Mouse (Mus musculus) lung, postnatal 10 days (tissue): ENCODE data around the gene Epsti1.

Experiments used
- DNase-seq: peaks from one replicate; pipeline ENCODE4 v3.0.0; 2021

Gene Epsti1

DNA sequence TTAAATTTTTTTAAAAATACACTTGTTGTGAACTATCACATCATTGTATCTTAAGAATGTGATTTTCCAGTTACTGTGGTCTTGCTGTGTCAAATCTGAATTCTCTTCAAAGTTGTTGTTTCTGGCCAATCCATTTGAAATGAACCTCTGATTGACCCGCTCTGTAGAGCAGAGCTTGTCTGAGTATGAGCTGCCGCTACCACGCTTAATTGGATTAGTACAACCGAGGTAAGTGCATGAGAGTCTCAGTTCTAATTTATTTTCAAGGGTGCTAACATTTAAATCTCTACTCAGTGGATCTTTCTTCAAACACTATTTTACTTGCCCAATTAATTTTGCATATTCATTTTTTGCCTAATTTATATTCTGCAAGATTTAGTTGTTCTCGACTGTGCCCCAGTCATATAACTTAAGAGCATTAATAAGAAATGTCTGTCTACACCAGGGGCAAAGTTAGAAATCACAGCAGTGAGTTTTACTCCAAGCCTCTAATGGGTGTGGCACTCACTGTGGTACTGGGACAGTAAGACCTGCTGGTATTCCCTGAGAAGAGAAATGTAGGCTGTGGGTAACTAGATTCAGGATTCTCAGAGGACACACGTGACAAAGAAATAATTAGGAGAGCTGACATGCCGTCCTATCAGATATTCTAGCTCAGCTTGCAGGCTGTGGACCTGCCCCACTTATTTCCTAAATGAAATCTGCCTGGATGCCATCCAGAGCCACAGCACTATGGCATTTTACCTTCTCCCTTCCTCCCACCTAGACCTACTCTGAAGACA is 111.7 kb downstream of the Epsti1 start:
- no peak for DNase-seq

DNA sequence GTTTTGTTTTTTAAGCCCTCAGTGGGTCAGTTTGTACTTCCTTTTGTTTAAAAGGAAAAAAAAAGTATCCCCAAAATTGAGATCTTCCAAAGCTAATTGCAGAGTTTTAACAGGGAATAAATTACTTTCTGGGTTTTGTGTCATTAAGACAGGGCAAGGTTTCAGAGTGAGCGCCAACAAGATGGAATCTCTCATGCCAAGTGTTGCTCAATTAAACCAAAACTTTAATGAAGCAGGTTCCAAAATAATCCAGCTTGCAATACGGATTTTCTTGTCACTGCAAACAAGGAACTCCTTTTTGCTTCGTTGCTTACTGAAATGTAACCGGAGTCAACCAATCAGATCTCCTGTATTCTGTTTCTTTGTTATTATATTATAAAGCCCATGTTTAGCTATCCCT is 112.4 kb downstream of the Epsti1 start:
- no peak for DNase-seq

DNA sequence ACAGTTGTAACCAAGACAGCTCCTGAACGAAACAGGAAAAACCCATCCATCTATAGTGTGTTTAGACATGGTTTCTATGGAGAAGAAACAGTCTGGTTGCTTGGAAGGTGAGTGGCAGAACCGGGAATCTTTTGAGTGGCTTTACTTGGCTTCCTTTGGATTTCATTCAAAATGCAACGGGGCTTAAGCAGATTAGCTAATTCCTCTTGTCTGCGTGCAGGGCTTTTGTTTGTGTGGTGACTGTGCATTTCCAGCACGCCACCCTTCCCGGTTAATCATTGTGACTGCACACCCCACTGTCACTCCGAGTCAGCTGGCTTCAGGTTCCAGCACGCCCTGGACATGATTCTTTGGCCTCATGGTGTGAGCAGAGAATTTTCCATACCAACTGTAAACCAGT is 115.9 kb downstream of the Epsti1 start:
- DNase-seq = no peak

DNA sequence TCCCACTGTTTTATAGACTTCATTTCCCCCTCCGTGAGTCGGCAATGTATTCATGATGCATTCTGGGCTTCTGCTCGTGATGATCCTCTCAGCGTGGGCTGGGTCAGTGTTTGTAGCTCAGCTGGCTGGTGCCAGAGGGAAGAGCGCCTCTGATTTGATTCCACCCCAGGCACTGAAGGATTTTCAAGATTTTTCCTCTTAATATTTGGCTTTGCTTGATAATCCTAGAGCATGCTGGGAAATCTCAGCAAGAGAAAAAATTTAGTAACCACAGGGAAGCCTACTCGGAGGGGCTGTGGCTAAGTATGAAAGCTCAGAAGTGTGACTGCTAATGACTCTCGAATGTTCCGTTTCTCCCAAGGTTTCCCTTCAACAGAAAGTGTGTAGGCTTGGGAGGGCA is 134.8 kb downstream of the Epsti1 start:
- DNase-seq = no peak

DNA sequence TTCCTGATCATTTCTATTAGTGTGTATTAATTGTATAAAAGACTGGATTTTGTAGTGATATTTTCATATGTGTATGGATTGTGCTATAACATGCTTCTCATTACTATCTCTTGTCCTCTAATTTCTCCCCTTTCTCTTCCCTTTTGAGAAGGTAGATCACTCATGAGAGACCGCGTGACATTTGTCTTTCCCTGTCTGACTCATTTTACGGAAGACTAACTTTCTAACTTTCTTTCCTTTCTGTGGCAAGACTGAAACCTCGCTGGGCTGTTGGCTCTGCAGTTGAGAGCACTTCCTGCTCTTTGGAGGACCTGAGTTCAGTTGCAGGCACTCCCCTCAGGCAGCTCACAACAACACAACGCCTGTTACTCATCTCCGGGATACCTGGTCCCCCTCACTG is 136.6 kb downstream of the Epsti1 start:
- DNase-seq = no peak

DNA sequence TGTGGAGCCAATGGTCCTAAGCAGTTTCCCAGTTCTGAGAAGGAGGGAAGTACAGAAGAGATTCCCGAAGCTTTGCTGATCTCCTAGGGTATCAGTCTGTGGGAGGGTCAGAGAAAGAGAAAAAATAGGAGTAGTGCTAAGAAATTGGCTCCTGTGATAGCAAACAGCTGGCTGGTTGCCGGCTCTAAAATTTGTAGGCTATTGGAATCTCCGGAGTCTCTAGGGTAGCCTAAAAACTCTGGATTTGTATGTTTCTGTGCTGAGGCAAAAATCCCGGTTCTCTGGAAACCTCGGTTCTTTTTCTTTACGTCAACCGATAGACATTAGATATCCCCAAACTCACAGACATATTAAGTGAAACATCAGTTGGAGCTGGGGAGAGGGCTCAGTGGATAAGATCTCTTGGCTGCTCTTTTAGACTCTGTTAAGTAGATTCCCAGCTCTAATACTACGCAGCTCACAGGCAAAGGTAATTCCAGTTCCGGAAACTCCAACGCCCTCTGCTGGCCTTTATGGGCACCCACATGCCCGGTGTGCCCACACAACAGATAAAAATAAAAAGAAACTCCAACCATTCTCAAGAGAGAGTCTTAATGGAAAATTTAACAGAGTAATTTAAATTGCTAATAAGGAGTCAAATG is 138.0 kb downstream of the Epsti1 start:
- no peak for DNase-seq

DNA sequence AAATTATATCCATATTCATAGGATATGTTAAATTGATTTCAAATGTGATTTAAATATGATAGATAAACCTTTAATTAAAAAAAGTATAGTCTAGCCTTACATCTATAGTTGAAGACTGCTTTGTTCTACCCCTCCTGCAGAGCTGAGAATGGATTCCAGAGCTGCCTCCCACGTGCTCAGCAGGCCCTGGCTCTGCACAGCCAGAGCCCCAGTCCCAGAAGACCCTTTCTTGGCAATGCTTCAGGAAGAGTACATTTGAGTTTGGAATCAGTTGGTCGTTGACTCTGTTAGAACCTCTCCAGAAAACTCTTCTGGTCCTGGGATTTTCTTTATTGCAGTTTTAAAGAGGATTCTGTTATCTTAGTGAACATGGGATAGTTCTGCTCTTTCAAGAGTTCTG is 139.0 kb downstream of the Epsti1 start:
- no peak for DNase-seq

DNA sequence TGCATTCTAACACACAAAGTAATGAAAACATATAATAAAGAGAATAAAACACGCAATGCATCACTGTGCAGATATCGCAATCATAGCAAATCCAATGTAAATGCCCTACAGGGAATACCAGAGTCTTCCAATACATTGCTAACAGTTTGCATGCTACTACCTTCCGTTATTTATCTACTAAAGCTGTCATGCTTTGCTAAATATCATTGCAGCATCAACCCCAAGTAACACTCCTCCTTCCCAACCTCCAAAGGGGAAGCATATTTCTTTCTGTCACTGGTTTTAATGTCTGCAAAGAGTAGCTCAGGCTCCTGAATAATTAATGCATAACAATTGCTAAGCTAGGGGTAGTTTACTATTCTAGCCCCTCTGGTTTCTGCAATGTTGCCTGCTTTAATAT is 144.2 kb downstream of the Epsti1 start:
- no peak for DNase-seq

DNA sequence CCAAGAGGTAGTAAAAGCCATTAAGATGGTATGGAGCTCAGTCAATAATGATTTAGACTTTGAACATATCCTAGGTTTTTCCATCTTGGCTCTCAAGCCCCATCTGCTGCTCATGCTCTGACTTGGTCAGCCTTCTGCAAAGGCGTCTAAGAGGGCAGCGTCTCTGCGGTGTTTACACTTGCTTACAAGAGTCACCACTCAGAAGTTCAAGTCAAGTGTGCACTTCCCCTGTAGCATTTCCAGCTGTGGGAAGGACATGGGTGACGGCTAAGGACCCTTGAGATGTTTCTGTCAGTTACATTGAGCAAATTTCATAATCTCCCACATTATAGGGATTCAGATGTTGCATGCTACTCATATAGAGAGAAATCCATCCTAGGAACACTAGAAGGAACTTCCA is 144.6 kb downstream of the Epsti1 start:
- no peak for DNase-seq
